Mouse (Mus musculus): ENCODE results near the gene Tnfsf11. TPM values are rescaled to one million over a fixed set of nuclear protein-coding genes. Genes with fewer than 3 reads are reported as not detected.

Gene Tnfsf11
- total RNA-seq, 2 experiments from 2014 or later = not detected

GRCm38 (mm10) chr14:78287906-78288800, 19.7 kb downstream of the Tnfsf11 start:
- peak; percentile 32 for DNase-seq (ENCODE audit: low spot score)

DNA sequence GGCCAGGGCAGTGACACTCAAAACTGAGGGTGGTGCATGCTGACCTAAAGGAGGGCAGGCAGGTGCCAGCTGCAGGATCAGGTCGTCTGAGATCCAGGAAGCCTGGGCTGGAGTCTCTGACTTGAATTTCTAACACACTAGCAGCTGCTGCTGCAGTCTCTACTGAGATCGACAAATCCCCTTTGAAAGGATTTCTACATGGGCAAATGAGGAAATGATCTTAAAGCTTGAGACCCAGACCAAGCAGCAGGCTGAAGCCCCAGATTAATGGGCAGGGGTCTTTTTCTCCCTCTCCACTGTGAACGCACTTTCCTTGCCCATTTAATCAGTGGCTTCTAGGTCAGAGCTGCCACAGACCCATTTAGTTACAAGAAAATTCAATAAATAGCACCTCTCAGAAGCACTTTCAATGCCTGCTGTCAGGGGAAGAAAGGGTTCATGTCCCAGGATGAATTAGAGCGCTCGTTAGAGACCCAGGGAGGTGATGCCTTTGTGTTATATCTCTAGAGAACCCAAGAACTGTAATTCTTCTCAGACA, 21.8 kb downstream of the Tnfsf11 start:
- DNase-seq (ENCODE audit: low spot score) = no peak

DNA sequence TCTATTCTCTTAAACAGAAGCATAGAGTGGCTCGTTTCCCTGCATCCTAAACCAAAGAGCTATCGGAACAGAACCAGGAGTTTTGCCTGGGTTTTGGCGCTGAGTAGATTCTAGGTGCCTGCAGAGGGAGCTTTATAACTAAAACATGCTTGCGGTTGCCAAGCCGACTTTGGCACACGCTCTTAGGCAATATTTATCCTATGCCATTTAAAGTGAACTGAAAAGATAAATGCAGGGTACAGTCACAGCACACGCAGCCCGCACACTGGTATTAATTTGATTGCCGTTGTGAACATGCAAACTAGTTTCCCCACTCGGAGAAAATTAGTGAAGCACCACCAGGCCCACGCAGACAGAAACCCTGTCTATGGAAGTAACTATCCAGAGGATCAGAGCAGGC, 25.4 kb downstream of the Tnfsf11 start:
- no peak for DNase-seq (ENCODE audit: low spot score)

GRCm38 (mm10) chr14:78276395-78276930, 31.4 kb downstream of the Tnfsf11 start:
- DNase-seq (ENCODE audit: low spot score) = no peak

DNA sequence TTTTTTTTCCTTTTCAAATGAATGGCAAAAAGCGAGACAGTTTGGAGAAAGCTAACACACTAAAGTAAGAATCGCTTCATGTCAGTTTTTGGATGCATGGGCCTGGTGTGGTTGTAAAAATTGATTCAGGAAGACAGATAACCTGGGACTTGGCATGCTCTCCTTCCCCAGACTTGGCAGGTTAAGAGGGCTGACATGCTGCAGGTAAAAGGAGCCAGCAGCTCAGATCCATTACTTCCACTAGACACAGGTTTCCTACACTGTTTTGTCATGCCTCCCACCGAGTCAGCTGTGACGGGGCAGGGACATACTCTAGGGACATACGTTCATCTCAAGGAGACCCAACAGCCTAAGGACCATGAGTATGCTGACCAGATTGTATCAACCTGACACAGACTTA, 33.0 kb downstream of the Tnfsf11 start:
- DNase-seq (ENCODE audit: low spot score) = no peak

- DNase-seq (ENCODE audit: low spot score) = no peak
Measured at GRCm38 (mm10) chr14:78274146-78274545, 33.7 kb downstream of the Tnfsf11 start.

DNA sequence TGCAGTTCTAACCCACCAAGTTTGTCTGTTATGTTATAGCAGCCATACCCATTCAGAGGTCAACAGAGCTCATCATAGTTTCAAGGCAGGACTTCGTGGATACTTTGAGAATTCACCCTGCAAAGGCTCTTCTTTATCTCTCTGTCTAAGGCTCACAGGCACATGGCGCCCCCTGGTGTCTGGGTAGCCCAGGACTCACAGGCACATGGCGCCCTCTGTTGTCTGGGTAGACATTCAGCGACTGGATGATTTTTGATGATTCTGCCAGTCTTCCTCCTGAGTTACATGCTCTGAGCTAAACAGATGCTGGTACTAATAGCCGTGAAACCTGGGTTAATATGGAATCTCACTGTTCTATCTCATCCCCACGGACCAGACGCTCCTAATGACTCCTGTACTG, 34.3 kb downstream of the Tnfsf11 start:
- peak; percentile 7 for DNase-seq (ENCODE audit: low spot score)

- no peak for DNase-seq (ENCODE audit: low spot score)
Measured at GRCm38 (mm10) chr14:78264876-78265275, 43.0 kb downstream of the Tnfsf11 start.

DNA sequence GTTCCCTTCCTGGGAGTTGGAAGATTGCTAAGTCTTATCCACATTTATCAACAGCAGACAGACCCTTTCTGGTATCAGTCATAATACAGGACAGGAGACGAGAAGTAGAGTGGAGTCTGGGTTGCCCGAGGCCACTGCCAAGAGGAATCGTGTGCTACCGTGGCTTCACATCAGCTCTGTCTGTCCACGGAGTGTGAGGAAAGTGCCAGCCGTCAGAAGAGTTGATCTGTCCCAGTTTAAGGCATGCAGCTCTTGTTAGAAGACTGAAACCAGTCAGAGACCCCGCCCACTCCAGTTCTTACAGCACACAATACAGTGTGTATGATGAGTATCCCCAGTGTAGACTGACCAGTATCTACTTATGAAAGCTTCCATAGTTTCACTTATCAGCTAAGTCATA, 45.2 kb downstream of the Tnfsf11 start:
- no peak for DNase-seq (ENCODE audit: low spot score)

DNA sequence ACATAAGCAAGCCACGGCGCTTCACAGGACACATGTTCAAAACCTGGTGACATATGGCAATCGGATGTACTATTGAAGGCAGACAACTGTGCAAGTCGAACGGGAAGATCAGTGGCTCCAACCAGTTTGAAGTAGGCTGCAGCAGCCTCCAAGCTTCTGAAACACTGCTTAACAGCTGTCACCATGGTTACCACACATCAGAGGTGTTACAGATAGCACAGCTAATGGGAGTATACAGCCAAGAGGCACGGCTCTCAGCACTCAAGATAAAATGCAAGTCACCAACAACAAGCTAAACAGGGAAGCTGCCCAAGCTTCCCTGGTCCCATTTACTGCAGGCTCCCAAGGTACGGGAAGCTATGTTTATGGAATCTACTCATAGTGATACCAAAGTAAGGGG, 46.6 kb downstream of the Tnfsf11 start:
- no peak for DNase-seq (ENCODE audit: low spot score)

DNA sequence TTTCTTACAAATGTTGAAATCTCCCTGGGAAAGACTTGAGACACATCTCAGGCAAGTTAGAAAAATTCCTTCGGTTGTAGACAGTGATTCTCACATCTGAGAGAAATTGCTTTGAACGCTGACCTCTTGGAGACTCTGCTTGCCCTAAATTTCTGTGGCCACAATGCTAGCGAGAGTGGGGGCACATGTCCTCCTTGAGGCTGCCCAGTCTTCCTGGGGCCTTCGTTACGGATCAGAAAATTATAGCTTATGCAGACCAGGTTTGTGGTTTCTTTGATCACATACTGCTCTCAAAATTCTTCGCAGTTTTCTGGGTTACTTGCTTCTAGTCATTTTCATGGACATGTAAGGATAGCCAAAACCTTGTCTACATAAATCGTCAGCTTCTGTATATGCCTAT, 53.8 kb downstream of the Tnfsf11 start:
- no peak for DNase-seq (ENCODE audit: low spot score)

GRCm38 (mm10) chr14:78246601-78247000, 61.2 kb downstream of the Tnfsf11 start:
- no peak for DNase-seq (ENCODE audit: low spot score)

- no peak for DNase-seq (ENCODE audit: low spot score)
Measured at GRCm38 (mm10) chr14:78244811-78245210, 63.0 kb downstream of the Tnfsf11 start.

DNA sequence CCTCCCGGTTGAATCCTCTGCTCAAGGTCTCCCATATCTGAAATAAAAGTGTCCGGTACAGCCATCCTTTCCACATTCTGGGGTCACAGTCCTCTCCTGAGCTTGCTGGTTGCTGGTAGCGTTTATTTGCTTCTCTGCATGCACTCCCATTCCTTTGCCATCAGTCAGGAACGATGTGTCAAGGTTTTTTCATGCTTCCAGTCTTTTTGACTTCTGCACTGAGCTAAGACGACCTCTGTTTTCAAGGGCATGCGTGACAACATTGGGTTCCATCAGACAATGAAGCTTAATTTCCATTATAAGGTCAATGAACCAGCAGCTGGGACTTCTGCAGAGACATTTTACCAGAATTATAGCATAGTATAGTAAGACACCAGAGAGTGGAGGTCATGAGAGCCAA, 68.5 kb downstream of the Tnfsf11 start:
- DNase-seq (ENCODE audit: low spot score) = no peak

DNA sequence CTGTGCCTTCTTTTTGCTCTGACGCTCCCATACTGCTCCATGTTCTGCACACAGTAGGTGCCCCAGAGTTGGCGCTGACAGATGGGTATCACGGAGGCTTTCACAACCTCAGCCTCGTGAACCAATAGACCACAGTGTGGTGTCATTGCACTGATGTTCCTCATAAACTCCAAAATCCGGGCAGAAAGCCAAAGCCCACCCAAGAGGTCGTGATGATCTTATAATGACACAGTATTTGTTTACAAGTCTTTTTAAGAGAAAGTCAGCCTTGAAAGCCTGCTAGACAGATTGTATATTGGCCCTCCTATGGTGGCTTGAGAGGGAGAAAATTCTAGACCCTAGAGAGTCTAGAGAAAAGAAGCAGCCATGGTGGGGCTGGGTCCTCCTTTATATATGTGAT, 70.6 kb downstream of the Tnfsf11 start:
- DNase-seq (ENCODE audit: low spot score) = no peak

DNA sequence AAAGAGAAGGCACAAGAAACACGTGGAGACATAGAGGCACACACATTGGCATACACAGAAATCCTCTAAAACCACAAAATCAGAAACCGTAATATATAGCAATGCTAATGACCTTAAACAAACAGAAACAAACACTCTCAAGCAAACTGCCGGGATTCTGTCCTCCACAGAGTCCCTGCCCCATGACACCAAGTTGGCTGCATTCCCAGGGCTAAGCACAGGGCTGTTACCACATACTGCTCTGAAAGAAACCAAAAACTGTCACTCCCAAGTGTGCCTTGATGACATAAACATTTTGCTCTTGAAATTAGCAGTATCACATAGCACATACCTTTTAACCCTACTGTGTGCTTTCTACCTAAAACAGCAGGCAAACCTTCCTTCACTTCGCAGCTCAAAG, 71.7 kb downstream of the Tnfsf11 start:
- peak; percentile 9 for DNase-seq (ENCODE audit: low spot score)

DNA sequence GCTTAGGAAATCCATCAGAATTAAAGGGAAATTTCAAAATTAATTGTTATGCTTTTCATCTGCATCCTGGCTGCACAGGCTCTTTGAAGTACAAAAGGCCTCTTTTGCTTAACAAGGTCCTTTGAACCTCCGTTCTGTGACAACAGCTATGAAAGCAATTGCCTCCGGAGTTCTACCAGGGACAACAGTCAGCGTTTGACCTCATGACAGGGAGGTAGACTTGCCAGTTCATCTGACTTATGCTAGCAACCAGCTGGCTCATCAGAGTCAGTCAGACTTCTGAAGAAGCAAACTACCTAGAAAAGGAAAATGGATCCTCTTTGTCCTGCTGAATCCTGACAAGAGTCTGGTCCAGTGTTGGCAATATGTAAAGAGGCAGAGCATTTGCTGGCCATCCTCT, 72.5 kb downstream of the Tnfsf11 start:
- DNase-seq (ENCODE audit: low spot score) = no peak

DNA sequence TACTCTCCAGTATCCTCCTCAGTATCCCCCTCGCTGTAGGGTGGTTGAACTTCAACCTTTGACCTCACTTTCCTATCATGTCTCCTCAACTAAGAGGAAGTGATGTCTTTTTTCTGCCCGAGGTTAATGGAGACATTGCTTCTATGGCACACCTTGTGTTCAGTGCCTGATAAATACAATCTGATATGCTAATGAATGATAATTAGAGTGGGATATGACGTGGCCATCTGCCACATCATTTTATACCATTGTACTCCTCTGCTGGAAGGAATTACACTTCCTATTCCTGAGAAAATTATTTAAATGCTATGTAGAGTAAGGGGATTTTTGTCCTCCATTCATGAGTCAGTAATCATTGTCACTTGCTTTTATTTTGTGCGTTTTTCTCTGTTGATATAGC, 78.8 kb downstream of the Tnfsf11 start:
- DNase-seq (ENCODE audit: low spot score) = no peak

Small RNA genes lying within 50 kb of the gene (microRNA-seq; reads per million reads assigned to microRNA genes)
- gene Gm23652 = not detected

Other genes with a start within 250 kb of the Tnfsf11 start
- not detected for gene Fam216b, start 219.0 kb downstream of the Tnfsf11 start, total RNA-seq (2021)
- 10 to 100 TPM; 19.7 to 25.3 TPM for gene Akap11, start 228.8 kb upstream of the Tnfsf11 start, total RNA-seq (2021)

All from gastrocnemius, adult 18-20 months (tissue).